In the genomic region with DNA sequence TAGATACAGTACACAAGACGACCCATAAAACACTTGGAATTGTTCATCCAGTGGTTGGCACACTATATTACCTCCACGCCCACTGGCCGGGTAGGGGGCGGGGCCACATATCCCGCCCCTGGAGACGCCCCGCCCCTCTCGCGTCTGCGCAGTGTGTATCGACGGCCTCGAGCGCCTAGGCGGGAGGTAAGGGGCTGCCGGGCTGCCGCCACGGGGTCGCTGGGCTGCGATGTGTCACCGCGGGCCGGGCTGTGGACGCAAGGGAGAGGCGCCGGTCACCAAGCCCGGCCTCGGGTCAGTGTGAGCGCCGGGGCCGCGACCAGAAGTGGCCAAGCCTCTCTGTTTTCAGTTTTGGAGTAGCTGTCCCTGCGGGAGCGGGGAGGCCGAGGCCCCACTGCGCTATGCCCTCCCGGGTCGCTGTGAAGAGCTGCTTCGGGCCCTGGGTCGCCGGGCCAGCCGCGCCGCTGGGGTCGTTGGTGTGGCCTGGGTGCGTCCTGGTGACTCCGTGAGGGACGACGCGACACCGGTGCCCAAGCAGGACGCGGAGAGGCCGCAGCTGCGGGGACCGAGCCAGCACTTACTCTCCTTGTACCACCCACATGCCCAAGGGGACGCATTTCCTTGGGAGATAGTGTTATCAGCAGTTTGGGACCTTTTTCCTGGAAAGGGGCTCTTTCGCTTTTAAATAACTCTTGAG, we compare ENCODE assay signal across 8 mouse cellular contexts. TPM values are rescaled to one million over a fixed set of nuclear protein-coding genes. Genes with fewer than 3 reads are reported as not detected.
A peak's percentile ranks its signal among the peaks of the same experiment; 100 is the strongest.
DNase-seq lines count a peak whose midpoint lies in the region; ATAC-seq and TF ChIP-seq lines count a peak whose summit lies in the region.

A gene (plus strand): TSS at position 143 of the 697 bp plus-strand sequence.

- H3K27ac ChIP-seq in intestine, postnatal 0 days (ENCODE audit: low read depth, low read length): peak within 1 kb of the TSS; percentile 60
- H3K27ac ChIP-seq in midbrain, embryonic 10.5 days (replicated peaks): peak within 1 kb of the TSS; percentile 91

- 1% methylated on average over 48 of the region's 58 CpGs for WGBS in intestine, postnatal 0 days
- WGBS in midbrain, embryonic 10.5 days: 1% methylated on average over 56 of the region's 58 CpGs

- no peak for TF ChIP-seq CTCF in intestine, postnatal 0 days (IDR thresholded peaks at IDR 0.05; ENCODE audit: low read depth)

- no peaks in the 10 kb centered on the region for H3K27me3 ChIP-seq in intestine, postnatal 0 days (replicated peaks; ENCODE audit: control insufficient read depth, insufficient read depth, low read length)
- peaks cover 14% of the 10 kb centered on the region; the same call in 1 of the 2 replicates for H3K27me3 ChIP-seq in midbrain, embryonic 10.5 days (ENCODE audit: low read depth, poor library complexity, severe bottlenecking)

- peak; percentile 99 for ATAC-seq in intestine, postnatal 0 days

- H3K36me3 ChIP-seq in intestine, postnatal 0 days (ENCODE audit: control insufficient read depth, insufficient read depth): no peaks in the 10 kb centered on the region
- no peaks in the 10 kb centered on the region for H3K36me3 ChIP-seq in midbrain, embryonic 10.5 days

- peak within 1 kb of the TSS; percentile 90 for H3K4me3 ChIP-seq in intestine, postnatal 0 days (ENCODE audit: low read depth, low read length)
- H3K4me3 ChIP-seq in midbrain, embryonic 10.5 days: peak within 1 kb of the TSS; percentile 79

- intact Hi-C loops in left cerebral cortex, postnatal 36 days (cut with DNase I): loop anchor here (5.0 kb wide), 1 partner anchor 78 kb away; a partner anchor contains a TSS

- H3K4me1 ChIP-seq in intestine, postnatal 0 days (replicated peaks; ENCODE audit: control insufficient read depth, insufficient read depth, low read length): no peaks in the 10 kb centered on the region
- H3K4me1 ChIP-seq in midbrain, embryonic 10.5 days: peaks cover 12% of the 10 kb centered on the region

- H3K4me2 ChIP-seq in intestine, postnatal 0 days (replicated peaks; ENCODE audit: low read depth): peak within 1 kb of the TSS; percentile 88

- no peaks in the 10 kb centered on the region for H3K9me3 ChIP-seq in intestine, postnatal 0 days (ENCODE audit: control insufficient read depth)
- no peaks in the 10 kb centered on the region for H3K9me3 ChIP-seq in midbrain, embryonic 10.5 days (replicated peaks)

- H3K9ac ChIP-seq in intestine, postnatal 0 days (ENCODE audit: low read depth, low read length): peak within 1 kb of the TSS; percentile 92

- peak; percentile 95 for DNase-seq in adrenal gland, postnatal 10 days
- peak; percentile 91 for DNase-seq in embryo, embryonic 9.5 days (ENCODE audit: extremely low spot score)
- peak; percentile 76 to 84 for DNase-seq in gastrocnemius, postnatal 4 days (ENCODE audit: low spot score in 2 of 2)
- DNase-seq in left cerebral cortex, postnatal 36 days (ENCODE audit: low spot score in 2 of 2): peak; percentile 82 to 86
- peak; percentile 87 for DNase-seq in midbrain, embryonic 10.5 days (ENCODE audit: low spot score)
- DNase-seq in right cerebral cortex, postnatal 36 days (ENCODE audit: low spot score in 2 of 2): peak; percentile 73 to 79
- DNase-seq in urinary bladder, postnatal 4 days (ENCODE audit: low spot score in 2 of 2): peak; percentile 79 to 85

RNA-seq across cellular contexts. Expression of the gene that starts here (rescaled TPM):
- 10 to 100 TPM; 50.6 to 61.4 TPM for total RNA-seq in adrenal gland, postnatal 10 days (2021)
- 10 to 100 TPM; 35.7 to 36.4 TPM for total RNA-seq in gastrocnemius, postnatal 4 days (2021)
- polyA plus RNA-seq in intestine, postnatal 0 days (2015; fragmentation: Nextera tagmentation; extraction: Ambion mirVana): 15.1 and 16.2 TPM in 2 replicates
- total RNA-seq in left cerebral cortex, postnatal 36 days (2021): 10 to 100 TPM; 21.7 to 23.8 TPM
- 21.6 and 27.1 TPM in 2 replicates for polyA plus RNA-seq in midbrain, embryonic 10.5 days (2016; fragmentation: Nextera tagmentation; extraction: Ambion mirVana)

Comparison
In these comparisons a context has a peak if more than half of its experiments do, and no peak if none do; other contexts are left out.
1. Peak in every context shown above with its lines: DNase-seq, ATAC-seq, H3K4me3 ChIP-seq and H3K27ac ChIP-seq.